Mouse (Mus musculus) hindlimb bud, embryonic 11.5 days (tissue): ENCODE results near the gene Ccdc89.
A peak's percentile ranks its signal among the peaks of the same experiment; 100 is the strongest.

Experiments
- DNase-seq: peaks from one replicate; pipeline ENCODE4 v3.0.0-alpha.2; 2012; ENCODE audit warnings: low read depth, low spot score; ENCODE audit errors: extremely low spot score

The Ccdc89 gene

DNA sequence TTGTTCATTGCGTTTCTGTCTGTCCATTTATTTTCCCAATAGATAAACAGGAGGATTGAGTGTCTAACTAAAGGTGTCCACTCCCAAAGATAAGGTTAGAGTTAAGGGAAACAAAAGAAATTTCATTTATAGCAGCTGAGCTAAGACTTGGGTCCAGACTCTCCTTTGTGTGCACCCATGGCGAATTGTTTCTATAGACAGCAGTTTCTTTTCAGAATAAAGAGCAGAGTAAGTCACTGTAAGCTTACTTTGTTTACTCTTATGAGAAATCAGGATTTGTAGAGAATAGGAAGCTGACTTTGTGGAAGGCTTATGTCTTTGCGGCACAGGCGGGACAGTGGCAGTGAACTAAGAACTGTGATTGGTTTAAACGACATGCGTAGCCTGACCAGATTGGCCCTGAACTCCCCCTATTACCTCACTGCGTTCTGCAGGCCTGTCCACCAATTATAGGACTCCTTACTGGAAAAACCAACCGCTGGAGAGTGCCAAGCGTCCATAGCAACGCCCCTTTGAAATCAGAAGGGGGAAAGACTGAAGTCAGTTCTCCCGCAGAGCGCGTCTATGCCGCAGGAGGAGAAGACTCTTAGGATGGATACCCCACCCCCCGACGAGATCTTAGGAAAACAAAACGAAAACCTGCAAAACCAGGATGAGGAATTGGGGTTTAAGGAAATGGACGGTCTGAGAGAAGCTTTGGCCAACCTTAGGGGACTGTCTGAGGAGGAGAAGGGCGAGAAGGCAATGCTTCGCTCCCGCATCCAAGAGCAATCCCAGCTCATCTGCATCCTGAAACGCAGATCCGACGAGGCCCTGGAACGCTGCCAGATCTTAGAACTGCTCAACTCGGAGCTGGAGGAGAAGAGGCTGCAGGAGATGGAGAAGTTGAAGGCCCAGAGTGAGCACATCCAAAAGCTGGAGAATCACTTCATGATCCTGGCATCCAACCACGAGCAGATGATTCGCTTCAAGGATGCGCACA, at the start of gene Ccdc89:
TSS of gene Ccdc89 (plus strand) at position 558 of the 982 bp plus-strand sequence.
- DNase-seq, result peak; percentile 70

DNA sequence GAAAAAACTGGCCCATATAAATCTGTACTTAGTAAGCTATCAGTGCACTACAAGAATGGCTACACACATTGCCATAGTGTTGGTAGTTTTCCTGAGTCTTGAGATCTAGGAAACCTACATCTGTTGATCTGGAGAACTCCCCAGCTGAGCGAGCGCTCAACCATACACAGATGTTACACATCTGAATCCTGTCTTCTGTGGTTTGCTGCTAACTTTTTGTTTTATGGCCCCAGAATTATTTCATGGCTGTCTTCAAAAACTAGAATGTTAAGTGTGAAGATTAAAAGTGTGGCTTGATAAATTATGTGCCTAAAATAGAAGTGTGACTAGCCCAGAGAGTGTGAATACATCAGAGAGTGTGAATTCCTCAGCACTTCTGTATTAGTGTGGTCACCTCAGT, 42.0 kb upstream of the Ccdc89 start:
- DNase-seq, result no peak

- no peak for DNase-seq
Observed at GRCm38 (mm10) chr7:90386885-90387459, 39.4 kb upstream of the Ccdc89 start.

DNA sequence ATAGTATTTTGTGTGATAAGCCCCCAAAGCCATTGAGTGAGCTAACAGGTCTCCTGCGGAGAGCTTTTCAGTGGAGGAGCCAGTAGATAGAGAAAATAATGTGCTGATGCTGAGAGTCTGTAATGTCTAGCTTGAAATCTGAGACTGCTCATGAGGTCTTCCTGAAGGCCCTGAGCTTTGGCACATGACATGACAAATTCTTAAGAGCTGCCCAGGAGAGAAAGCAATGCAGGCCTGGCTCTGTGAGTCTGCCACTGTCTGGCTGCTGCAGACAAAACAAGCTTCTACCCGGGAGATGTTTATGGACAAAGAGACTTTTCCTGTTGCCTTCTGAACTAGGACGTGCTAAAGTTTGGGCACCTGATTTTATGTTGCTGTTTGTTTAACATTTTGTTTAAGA, 36.6 kb upstream of the Ccdc89 start:
- DNase-seq, result no peak

DNA sequence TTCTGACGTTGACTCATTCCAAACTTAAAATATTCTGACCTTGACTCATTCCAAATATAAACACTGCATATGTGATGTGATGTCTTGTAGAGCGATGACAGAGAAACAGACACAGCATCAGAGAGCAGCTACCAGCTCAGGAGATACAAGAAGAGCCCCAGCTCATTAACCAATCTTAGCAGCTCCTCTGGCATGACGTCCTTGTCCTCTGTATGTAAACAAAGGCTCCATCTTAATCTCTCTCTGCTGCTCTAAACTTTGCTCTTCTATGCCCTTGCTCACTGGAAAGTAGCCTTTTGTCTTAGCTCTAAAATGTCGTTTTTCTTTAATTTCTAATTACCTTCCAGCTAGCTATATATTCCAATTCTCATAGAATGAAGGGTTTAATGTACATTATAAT, 31.3 kb upstream of the Ccdc89 start:
- DNase-seq, result no peak

- no peak for DNase-seq
Observed at GRCm38 (mm10) chr7:90395928-90396327, 30.4 kb upstream of the Ccdc89 start.

GRCm38 (mm10) chr7:90409934-90410333, 16.4 kb upstream of the Ccdc89 start:
- DNase-seq, result peak; percentile 71

- DNase-seq, result no peak
Observed at GRCm38 (mm10) chr7:90427006-90427405, 629 bp downstream of the Ccdc89 start.

DNA sequence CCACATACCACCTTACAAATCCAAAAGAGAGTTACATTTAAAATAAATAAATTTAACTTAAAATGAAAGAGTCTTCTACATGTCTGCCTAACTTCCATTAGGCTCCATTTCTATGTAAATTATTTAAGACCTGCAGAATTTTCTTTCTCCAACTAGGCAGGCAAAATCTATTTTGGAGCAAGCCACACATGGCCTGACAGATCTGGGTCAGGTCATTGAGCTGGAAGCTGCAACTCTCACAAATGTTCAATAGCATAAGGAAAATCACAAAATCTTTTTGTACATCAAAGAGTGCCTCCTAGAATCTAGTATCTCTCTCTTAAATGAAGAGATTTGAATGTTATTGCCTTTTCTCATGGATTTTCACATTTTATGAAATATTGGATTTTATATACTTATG, 5.8 kb downstream of the Ccdc89 start:
- no peak for DNase-seq

DNA sequence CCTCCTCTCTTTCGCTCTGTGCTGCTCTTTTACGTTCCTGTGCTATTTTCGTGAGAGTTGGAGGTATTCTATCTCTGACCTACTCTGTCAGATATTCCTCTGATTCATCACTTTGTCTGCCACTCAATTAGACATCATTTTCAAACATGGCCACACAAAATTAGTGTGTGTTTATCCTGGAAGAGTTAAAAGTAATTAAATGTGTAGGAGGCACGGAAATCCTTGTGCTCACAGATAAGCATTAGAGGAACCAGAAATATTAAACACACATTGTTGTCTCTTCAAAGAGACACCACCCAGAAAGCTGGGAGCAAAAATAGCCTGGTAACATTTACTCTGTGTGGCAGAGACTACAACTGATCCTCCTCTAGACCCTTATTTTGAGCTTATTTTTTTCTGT, 13.7 kb downstream of the Ccdc89 start:
- no peak for DNase-seq

GRCm38 (mm10) chr7:90442070-90442469, 15.7 kb downstream of the Ccdc89 start:
- no peak for DNase-seq

DNA sequence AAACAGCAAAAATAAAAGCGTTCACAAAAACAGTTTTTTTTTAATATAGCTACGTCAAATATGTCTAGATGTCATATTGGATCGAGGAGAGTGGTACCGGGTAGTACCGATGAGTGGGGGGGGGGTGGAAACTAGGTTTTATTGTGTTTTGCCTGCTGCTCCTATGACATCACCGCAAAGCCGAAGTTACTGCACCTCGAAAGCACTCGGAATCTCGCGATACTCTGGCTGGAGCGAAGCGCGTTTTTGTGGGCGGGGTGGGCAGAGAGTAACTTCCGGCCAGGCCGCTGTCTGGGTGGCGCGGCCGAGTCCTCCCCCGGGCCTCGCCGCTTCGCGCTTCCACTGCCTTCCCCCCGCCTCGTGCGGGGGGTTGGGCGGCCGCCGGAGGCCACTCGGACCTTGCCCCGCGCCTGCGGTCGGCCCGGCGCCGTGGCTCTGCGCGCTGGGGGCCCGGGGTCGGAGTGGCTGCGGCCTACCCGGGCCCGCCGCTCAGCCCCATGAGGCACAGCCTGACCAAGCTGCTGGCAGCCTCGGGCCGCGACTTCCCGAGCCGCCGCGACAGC, 16.2 kb downstream of the Ccdc89 start, which contains the start of gene Crebzf:
TSS of gene Crebzf (plus strand) at position 212 of the 563 bp plus-strand sequence.
- DNase-seq, result peak; percentile 97

DNA sequence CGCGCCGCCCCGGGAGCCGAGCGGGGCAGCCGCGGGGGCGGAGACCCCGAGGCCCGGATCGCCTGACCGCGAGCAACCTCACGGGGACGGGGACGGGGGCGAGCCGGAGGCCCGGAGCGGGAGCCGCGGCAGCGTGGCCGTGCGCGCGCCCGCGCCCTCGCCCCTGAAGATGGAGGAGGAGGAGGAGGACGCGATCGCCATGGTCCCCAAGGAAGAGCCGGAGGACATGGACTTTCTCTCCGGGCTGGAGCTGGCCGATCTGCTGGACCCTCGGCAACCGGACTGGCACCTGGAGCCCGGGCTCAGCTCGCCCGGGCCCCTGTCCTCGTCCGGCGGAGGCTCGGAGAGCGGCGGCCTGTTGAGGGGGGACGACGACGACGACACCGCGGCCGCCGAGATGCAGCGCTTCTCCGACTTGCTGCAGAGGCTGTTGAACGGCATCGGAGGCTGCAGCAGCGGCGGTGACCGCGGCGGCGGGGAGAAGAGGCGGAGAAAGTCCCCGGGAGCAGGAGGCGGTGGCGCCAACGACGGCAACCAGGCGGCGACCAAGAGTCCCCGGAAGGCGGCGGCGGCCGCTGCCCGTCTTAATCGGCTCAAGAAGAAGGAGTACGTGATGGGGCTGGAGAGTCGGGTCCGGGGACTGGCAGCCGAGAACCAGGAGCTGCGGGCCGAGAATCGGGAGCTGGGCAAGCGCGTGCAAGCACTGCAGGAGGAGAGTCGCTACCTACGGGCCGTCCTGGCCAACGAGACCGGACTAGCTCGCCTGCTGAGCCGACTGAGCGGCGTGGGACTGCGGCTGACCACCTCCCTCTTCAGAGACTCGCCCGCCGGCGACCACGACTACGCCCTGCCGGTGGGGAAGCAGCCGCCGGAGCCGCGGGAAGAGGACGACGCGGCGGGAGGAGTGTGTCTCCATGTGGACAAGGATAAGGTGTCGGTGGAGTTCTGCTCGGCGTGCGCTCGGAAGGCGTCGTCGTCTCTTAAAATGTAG, 17.0 kb downstream of the Ccdc89 start:
- DNase-seq, result no peak

GRCm38 (mm10) chr7:90444206-90444605, 17.8 kb downstream of the Ccdc89 start:
- DNase-seq, result no peak

GRCm38 (mm10) chr7:90456149-90456844, 29.9 kb downstream of the Ccdc89 start:
- no peak for DNase-seq

DNA sequence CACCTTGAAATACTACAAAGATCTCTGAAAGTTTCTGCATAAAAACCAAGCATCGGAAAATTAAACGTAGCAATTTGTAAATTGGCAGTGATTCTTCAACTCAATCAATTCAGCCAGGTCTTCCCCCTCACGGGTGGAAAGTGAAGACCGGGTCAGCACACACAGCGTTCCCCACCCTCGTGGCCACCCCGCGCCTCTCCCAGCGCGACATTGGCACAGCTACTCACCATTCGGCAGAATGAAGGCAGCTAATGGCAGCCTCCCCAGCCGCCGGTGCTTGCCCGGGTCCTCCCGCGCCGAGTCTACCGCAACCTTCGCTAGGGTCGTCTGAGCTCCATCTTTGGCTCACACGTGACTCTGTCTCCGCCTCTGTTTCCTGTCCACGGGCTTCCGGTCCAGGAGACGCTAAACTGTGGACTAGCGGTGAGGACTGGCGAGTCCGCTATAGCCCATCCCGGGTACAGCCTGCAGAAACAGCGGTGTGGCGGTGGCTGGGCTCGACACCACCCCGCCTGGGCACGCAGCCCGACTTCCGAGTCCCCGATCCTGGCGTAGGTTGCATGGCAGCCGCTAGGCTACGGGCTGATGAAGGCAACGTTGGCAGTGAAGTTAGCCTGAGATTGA, 30.6 kb downstream of the Ccdc89 start, which contains the start of gene Tmem126a:
TSS of gene Tmem126a (minus strand) at position 385 of the 624 bp plus-strand sequence.
- DNase-seq, result peak; percentile 66

DNA sequence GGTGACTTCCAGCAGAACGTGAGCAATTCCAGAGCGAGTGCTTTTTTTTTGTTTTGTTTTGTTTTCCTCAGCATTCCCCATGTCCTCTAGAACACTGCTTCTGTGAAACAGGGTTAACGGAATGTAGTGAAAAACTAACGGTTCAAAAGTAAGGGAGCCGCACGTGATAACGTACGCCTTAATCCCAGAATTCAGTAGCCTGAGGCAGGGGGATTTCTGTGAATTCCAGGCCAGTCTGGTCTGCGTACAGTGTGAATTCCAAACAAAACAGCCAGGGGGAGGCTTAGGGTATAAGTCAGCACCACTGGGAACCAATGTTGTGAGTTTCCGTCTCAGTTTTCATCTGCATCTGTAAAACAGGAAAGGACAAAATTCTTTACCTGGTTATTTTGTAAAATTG, 31.1 kb downstream of the Ccdc89 start:
- DNase-seq, result no peak

GRCm38 (mm10) chr7:90460330-90460729, 34.0 kb downstream of the Ccdc89 start:
- DNase-seq, result no peak

GRCm38 (mm10) chr7:90460930-90461329, 34.6 kb downstream of the Ccdc89 start:
- DNase-seq, result no peak
